10 mouse cellular contexts compared by ENCODE assay signal in genomic region chr14:25208221-25209056, GRCm38 (mm10).
DNase-seq lines count a peak whose midpoint lies in the region; ATAC-seq and TF ChIP-seq lines count a peak whose summit lies in the region.
"Had no signal": no experiment of that assay in that cellular context is flagged by ENCODE, and none has a peak within 500 bp of the region (broad histone marks: within the 10 kb centered on the region; RNA-seq: fewer than 3 reads in every experiment).

No protein-coding gene starts in this region.

- 57% methylated on average over 9 of the region's 9 CpGs for WGBS in heart, adult 2 months
- WGBS in intestine, postnatal 0 days = 40% methylated on average over 9 of the region's 9 CpGs
- WGBS in limb, embryonic 12.5 days = 52% methylated on average over 9 of the region's 9 CpGs

- H3K27ac ChIP-seq in heart, adult 2 months = no peak overlapping the region
- peak overlapping the region; percentile 79 for H3K27ac ChIP-seq in intestine, postnatal 0 days (ENCODE audit: low read depth, low read length)
- H3K27ac ChIP-seq in limb, embryonic 12.5 days = 0 out of 2 replicates have a peak overlapping the region, but pooled peaks have one; percentile 86
- H3K27ac ChIP-seq: midbrain, embryonic 13.5 days had no signal

- intact Hi-C loops in heart, adult 2 months (cut with DNase I) = no loop called here
- intact Hi-C loops in heart, postnatal 25 days (cut with DNase I) = no loop called here

- no peak overlapping the region for H3K4me2 ChIP-seq in intestine, postnatal 0 days (replicated peaks; ENCODE audit: low read depth)
- no peak overlapping the region for H3K4me2 ChIP-seq in limb, embryonic 12.5 days
- H3K4me2 ChIP-seq: midbrain, embryonic 13.5 days had no signal

- DNase-seq in heart, adult 2 months = peak in 1 of 2 experiments; percentile 27
- no peak for DNase-seq in heart, postnatal 25 days (ENCODE audit: low spot score)
- DNase-seq in lung, postnatal 4 days = peak; percentile 61 to 88
- DNase-seq in adrenal gland, postnatal 10 days = no peak
- DNase-seq in layer of hippocampus, postnatal 36 days = no peak
- no peak for DNase-seq in adrenal gland, postnatal 36 days
- DNase-seq: B cell, adult 2 months had no signal

- H3K9ac ChIP-seq in heart, adult 2 months (ENCODE audit: low read depth, low read length) = no peak overlapping the region
- no peak overlapping the region for H3K9ac ChIP-seq in intestine, postnatal 0 days (ENCODE audit: low read depth, low read length)
- H3K9ac ChIP-seq in limb, embryonic 12.5 days (replicated peaks) = no peak overlapping the region
- H3K9ac ChIP-seq: midbrain, embryonic 13.5 days had no signal

- TF ChIP-seq CTCF in heart, adult 2 months (IDR thresholded peaks at IDR 0.05) = no peak
- no peak for TF ChIP-seq CTCF in intestine, postnatal 0 days (IDR thresholded peaks at IDR 0.05; ENCODE audit: low read depth)

- 0 out of 2 replicates have a peak, but pooled peaks have one; percentile 24 for TF ChIP-seq EP300 in heart, adult 2 months (IDR thresholded peaks at IDR 0.05; ENCODE audit: insufficient read depth, low read depth, low read length)

- H3K4me1 ChIP-seq in heart, adult 2 months (ENCODE audit: control insufficient read depth, insufficient read depth, low read length) = peaks cover 9% of the 10 kb centered on the region
- H3K4me1 ChIP-seq in intestine, postnatal 0 days (replicated peaks; ENCODE audit: control insufficient read depth, insufficient read depth, low read length) = peaks cover 30% of the 10 kb centered on the region
- peaks cover 36% of the 10 kb centered on the region for H3K4me1 ChIP-seq in limb, embryonic 12.5 days (replicated peaks)

- H3K36me3 ChIP-seq in heart, adult 2 months (ENCODE audit: control insufficient read depth, insufficient read depth, low read length) = no peaks in the 10 kb centered on the region
- no peaks in the 10 kb centered on the region for H3K36me3 ChIP-seq in intestine, postnatal 0 days (ENCODE audit: control insufficient read depth, insufficient read depth)
- no peaks in the 10 kb centered on the region for H3K36me3 ChIP-seq in limb, embryonic 12.5 days
- H3K36me3 ChIP-seq: midbrain, embryonic 13.5 days had no signal

- H3K4me3 ChIP-seq in heart, adult 2 months = no peak overlapping the region
- H3K4me3 ChIP-seq in intestine, postnatal 0 days (ENCODE audit: low read depth, low read length) = no peak overlapping the region
- H3K4me3 ChIP-seq in limb, embryonic 12.5 days (replicated peaks) = no peak overlapping the region
- H3K4me3 ChIP-seq: midbrain, embryonic 13.5 days had no signal

- ATAC-seq in intestine, postnatal 0 days = peak; percentile 90
- ATAC-seq in limb, embryonic 12.5 days (ENCODE audit: insufficient number of reproducible peaks, insufficient read depth, low FRiP score, low TSS enrichment, low read depth) = no peak
- ATAC-seq: midbrain, embryonic 13.5 days had no signal

- H3K27me3 ChIP-seq in heart, adult 2 months (ENCODE audit: control insufficient read depth, insufficient read depth, low read length) = no peaks in the 10 kb centered on the region
- no peaks in the 10 kb centered on the region for H3K27me3 ChIP-seq in intestine, postnatal 0 days (replicated peaks; ENCODE audit: control insufficient read depth, insufficient read depth, low read length)
- H3K27me3 ChIP-seq in limb, embryonic 12.5 days = no peaks in the 10 kb centered on the region
- H3K27me3 ChIP-seq: midbrain, embryonic 13.5 days had no signal

- TF ChIP-seq POLR2A in heart, adult 2 months (IDR thresholded peaks at IDR 0.05; ENCODE audit: insufficient read depth, low read depth, low read length) = no peak

- no peaks in the 10 kb centered on the region for H3K79me2 ChIP-seq in heart, adult 2 months (replicated peaks; ENCODE audit: control insufficient read depth, insufficient read depth, low read length)

- no peaks in the 10 kb centered on the region for H3K9me3 ChIP-seq in intestine, postnatal 0 days (ENCODE audit: control insufficient read depth)
- no peaks in the 10 kb centered on the region for H3K9me3 ChIP-seq in limb, embryonic 12.5 days
- H3K9me3 ChIP-seq: midbrain, embryonic 13.5 days had no signal

Comparison
In these comparisons a context has a peak if more than half of its experiments do, and no peak if none do; other contexts are left out.
1. DNase-seq: peak in lung, postnatal 4 days (2 of 2); none in heart, postnatal 25 days (single experiment), adrenal gland, postnatal 10 days (single experiment), layer of hippocampus, postnatal 36 days (0 of 2) and adrenal gland, postnatal 36 days (0 of 2).